Comparison of ENCODE assay signal across 8 mouse cellular contexts in genomic region chr3:89266439-89266893, GRCm38 (mm10). TPM values are rescaled to one million over a fixed set of nuclear protein-coding genes. Genes with fewer than 3 reads are reported as not detected.
DNase-seq lines count a peak whose midpoint lies in the region; ATAC-seq and TF ChIP-seq lines count a peak whose summit lies in the region.

No protein-coding gene starts in this region.

- H3K4me3 ChIP-seq in embryonic facial prominence, embryonic 13.5 days, result peak overlapping the region; percentile 69
- peak overlapping the region; percentile 86 for H3K4me3 ChIP-seq in heart, embryonic 11.5 days (ENCODE audit: low read depth, low read length)
- peak overlapping the region; percentile 83 for H3K4me3 ChIP-seq in kidney, embryonic 16.5 days (ENCODE audit: low read length)
- peak overlapping the region; percentile 68 to 88 for H3K4me3 ChIP-seq in liver, embryonic 14.5 days (ENCODE audit: insufficient read depth in 1 of 2, low read depth in 2 of 2, low read length in 2 of 2)

- H3K4me1 ChIP-seq in embryonic facial prominence, embryonic 13.5 days, result peaks cover 43% of the 10 kb centered on the region
- H3K4me1 ChIP-seq in heart, embryonic 11.5 days (ENCODE audit: control insufficient read depth, insufficient read depth, low read length), result peaks cover 34% of the 10 kb centered on the region
- peaks cover 38% of the 10 kb centered on the region for H3K4me1 ChIP-seq in kidney, embryonic 16.5 days (ENCODE audit: insufficient read depth, low read length)
- H3K4me1 ChIP-seq in liver, embryonic 14.5 days (replicated peaks; ENCODE audit: control insufficient read depth in 2 of 2, insufficient read depth in 2 of 2, low read length in 1 of 2), result peaks cover 7 to 14% of the 10 kb centered on the region in 2 experiments

- H3K9ac ChIP-seq in embryonic facial prominence, embryonic 13.5 days, result peak overlapping the region; percentile 88
- peak overlapping the region; percentile 92 for H3K9ac ChIP-seq in heart, embryonic 11.5 days (ENCODE audit: low read depth, low read length)
- H3K9ac ChIP-seq in kidney, embryonic 16.5 days (replicated peaks; ENCODE audit: low read length), result peak overlapping the region; percentile 90
- H3K9ac ChIP-seq in liver, embryonic 14.5 days (replicated peaks), result peak overlapping the region; percentile 85

- TF ChIP-seq CTCF in liver, embryonic 14.5 days (IDR thresholded peaks at IDR 0.05; ENCODE audit: low read depth), result no peak

- DNase-seq in CD4-positive helper T cell, adult 2 months (ENCODE audit: low read depth, low spot score), result peak; percentile 86
- DNase-seq in adrenal gland, postnatal 25 days, result peak; percentile 74
- DNase-seq in liver, embryonic 14.5 days (ENCODE audit: low read depth in 3 of 3, low spot score in 3 of 3), result peak; percentile 66 to 70 (median 67)
- DNase-seq in neural tube, embryonic 10.5 days (ENCODE audit: extremely low spot score, low spot score), result peak; percentile 74
- DNase-seq in testis, postnatal 10 days (ENCODE audit: low spot score), result peak; percentile 78

- H3K4me2 ChIP-seq in embryonic facial prominence, embryonic 13.5 days, result peak overlapping the region; percentile 84
- H3K4me2 ChIP-seq in heart, embryonic 11.5 days, result peak overlapping the region; percentile 96
- H3K4me2 ChIP-seq in kidney, embryonic 16.5 days (replicated peaks; ENCODE audit: low read depth, low read length), result peak overlapping the region; percentile 92
- peak overlapping the region; percentile 95 for H3K4me2 ChIP-seq in liver, embryonic 14.5 days (ENCODE audit: low read depth)

- H3K9me3 ChIP-seq in embryonic facial prominence, embryonic 13.5 days, result no peaks in the 10 kb centered on the region
- no peaks in the 10 kb centered on the region for H3K9me3 ChIP-seq in heart, embryonic 11.5 days (replicated peaks; ENCODE audit: control insufficient read depth, low read length)
- no peaks in the 10 kb centered on the region for H3K9me3 ChIP-seq in kidney, embryonic 16.5 days (ENCODE audit: low read length)
- no peaks in the 10 kb centered on the region for H3K9me3 ChIP-seq in liver, embryonic 14.5 days (ENCODE audit: control insufficient read depth, low read length)

- H3K36me3 ChIP-seq in embryonic facial prominence, embryonic 13.5 days, result no peaks in the 10 kb centered on the region
- H3K36me3 ChIP-seq in heart, embryonic 11.5 days (ENCODE audit: control insufficient read depth, insufficient read depth, low read length), result no peaks in the 10 kb centered on the region
- H3K36me3 ChIP-seq in kidney, embryonic 16.5 days (ENCODE audit: insufficient read depth, low read length), result 0 out of 2 replicates have a peak, but pooled peaks cover 3% of the 10 kb centered on the region
- H3K36me3 ChIP-seq in liver, embryonic 14.5 days (replicated peaks; ENCODE audit: control insufficient read depth, insufficient read depth, low read depth), result no peaks in the 10 kb centered on the region

- under 1% methylated on average over 20 of the region's 20 CpGs for WGBS in embryonic facial prominence, embryonic 13.5 days
- WGBS in heart, embryonic 11.5 days (ENCODE audit: insufficient replicate concordance), result under 1% methylated on average over 20 of the region's 20 CpGs
- WGBS in kidney, embryonic 16.5 days, result under 1% methylated on average over 20 of the region's 20 CpGs
- under 1% methylated on average over 20 of the region's 20 CpGs for WGBS in liver, embryonic 14.5 days (ENCODE audit: insufficient replicate concordance)

- peak overlapping the region; percentile 77 for H3K27ac ChIP-seq in embryonic facial prominence, embryonic 13.5 days
- H3K27ac ChIP-seq in heart, embryonic 11.5 days (ENCODE audit: low read depth, low read length), result peak overlapping the region; percentile 73
- H3K27ac ChIP-seq in kidney, embryonic 16.5 days (ENCODE audit: low read length), result peak overlapping the region; percentile 65
- no peak overlapping the region; the same call in 1 of the 2 replicates for H3K27ac ChIP-seq in liver, embryonic 14.5 days

- H3K27me3 ChIP-seq in embryonic facial prominence, embryonic 13.5 days, result no peaks in the 10 kb centered on the region
- no peaks in the 10 kb centered on the region for H3K27me3 ChIP-seq in heart, embryonic 11.5 days (ENCODE audit: control insufficient read depth, insufficient read depth, low read length)
- H3K27me3 ChIP-seq in kidney, embryonic 16.5 days (ENCODE audit: insufficient read depth, low read length), result no peaks in the 10 kb centered on the region
- no peaks in the 10 kb centered on the region for H3K27me3 ChIP-seq in liver, embryonic 14.5 days (ENCODE audit: control insufficient read depth, insufficient read depth, low read length)

- no peak for TF ChIP-seq EP300 in liver, embryonic 14.5 days (IDR thresholded peaks at IDR 0.05; ENCODE audit: low read depth)

- peak; percentile 57; the same call in 1 of the 2 replicates for ATAC-seq in embryonic facial prominence, embryonic 13.5 days (ENCODE audit: insufficient number of reproducible peaks, insufficient read depth, low FRiP score, low TSS enrichment, low read depth)
- peak; percentile 72 for ATAC-seq in heart, embryonic 11.5 days (replicated peaks; ENCODE audit: insufficient number of reproducible peaks, low FRiP score, low TSS enrichment)
- ATAC-seq in kidney, embryonic 16.5 days (ENCODE audit: low FRiP score, low TSS enrichment), result peak; percentile 76
- ATAC-seq in liver, embryonic 14.5 days (ENCODE audit: insufficient read depth), result peak; percentile 80

RNA-seq across cellular contexts. Expression of gene Slc50a1, which starts 3.9 kb away (rescaled TPM):
- total RNA-seq in adrenal gland, postnatal 25 days (2021), result 44.7 and 51.4 TPM in 2 replicates
- polyA plus RNA-seq in embryonic facial prominence, embryonic 13.5 days (2015; fragmentation: Nextera tagmentation; extraction: Ambion mirVana), result 67.4 and 68.6 TPM in 2 replicates
- 37.5 and 40.9 TPM in 2 replicates for polyA plus RNA-seq in heart, embryonic 11.5 days (2014; fragmentation: Nextera tagmentation; extraction: Ambion mirVana)
- polyA plus RNA-seq in kidney, embryonic 16.5 days (2015; fragmentation: Nextera tagmentation; extraction: Ambion mirVana), result 58.8 and 64.3 TPM in 2 replicates
- polyA plus RNA-seq in liver, embryonic 14.5 days (2012; rRNA removed), result 16.5 and 21.8 TPM in 2 replicates
- polyA plus RNA-seq in liver, embryonic 14.5 days (2014; fragmentation: Nextera tagmentation; extraction: Ambion mirVana), result 17.3 and 18.7 TPM in 2 replicates

RNA-seq across cellular contexts. Expression of gene Dpm3, which starts 7.3 kb away (rescaled TPM):
- 106 and 137 TPM in 2 replicates for total RNA-seq in adrenal gland, postnatal 25 days (2021)
- 120 and 147 TPM in 2 replicates for polyA plus RNA-seq in embryonic facial prominence, embryonic 13.5 days (2015; fragmentation: Nextera tagmentation; extraction: Ambion mirVana)
- polyA plus RNA-seq in heart, embryonic 11.5 days (2014; fragmentation: Nextera tagmentation; extraction: Ambion mirVana), result 83.1 and 94.1 TPM in 2 replicates
- polyA plus RNA-seq in kidney, embryonic 16.5 days (2015; fragmentation: Nextera tagmentation; extraction: Ambion mirVana), result 127 and 146 TPM in 2 replicates
- polyA plus RNA-seq in liver, embryonic 14.5 days (2012; rRNA removed), result 89.7 and 115 TPM in 2 replicates
- polyA plus RNA-seq in liver, embryonic 14.5 days (2014; fragmentation: Nextera tagmentation; extraction: Ambion mirVana), result 64.3 and 65.8 TPM in 2 replicates

RNA-seq across cellular contexts. Expression of gene Efna1, which starts 14.5 kb away (rescaled TPM):
- 11.6 and 17.2 TPM in 2 replicates for total RNA-seq in adrenal gland, postnatal 25 days (2021)
- polyA plus RNA-seq in embryonic facial prominence, embryonic 13.5 days (2015; fragmentation: Nextera tagmentation; extraction: Ambion mirVana), result 40.7 and 43.1 TPM in 2 replicates
- 29.9 and 33.0 TPM in 2 replicates for polyA plus RNA-seq in heart, embryonic 11.5 days (2014; fragmentation: Nextera tagmentation; extraction: Ambion mirVana)
- 81.9 and 86.7 TPM in 2 replicates for polyA plus RNA-seq in kidney, embryonic 16.5 days (2015; fragmentation: Nextera tagmentation; extraction: Ambion mirVana)
- 3.6 and 3.7 TPM in 2 replicates for polyA plus RNA-seq in liver, embryonic 14.5 days (2012; rRNA removed)
- 2.9 TPM in 2 replicates for polyA plus RNA-seq in liver, embryonic 14.5 days (2014; fragmentation: Nextera tagmentation; extraction: Ambion mirVana)

RNA-seq across cellular contexts. Expression of gene Trim46, which starts 20.4 kb away (rescaled TPM):
- total RNA-seq in adrenal gland, postnatal 25 days (2021), result 2.6 and 3.2 TPM in 2 replicates
- polyA plus RNA-seq in embryonic facial prominence, embryonic 13.5 days (2015; fragmentation: Nextera tagmentation; extraction: Ambion mirVana), result 7.0 and 9.7 TPM in 2 replicates
- polyA plus RNA-seq in heart, embryonic 11.5 days (2014; fragmentation: Nextera tagmentation; extraction: Ambion mirVana), result 0.56 and 1.1 TPM in 2 replicates
- 4.7 and 6.0 TPM in 2 replicates for polyA plus RNA-seq in kidney, embryonic 16.5 days (2015; fragmentation: Nextera tagmentation; extraction: Ambion mirVana)
- 0.29 and 0.41 TPM in 2 replicates for polyA plus RNA-seq in liver, embryonic 14.5 days (2012; rRNA removed)
- polyA plus RNA-seq in liver, embryonic 14.5 days (2014; fragmentation: Nextera tagmentation; extraction: Ambion mirVana), result 0.05 TPM in 1 of 2 replicates, not detected in the other

RNA-seq across cellular contexts. Expression of gene Krtcap2, which starts 20.7 kb away (rescaled TPM):
- total RNA-seq in adrenal gland, postnatal 25 days (2021), result 126 and 127 TPM in 2 replicates
- polyA plus RNA-seq in embryonic facial prominence, embryonic 13.5 days (2015; fragmentation: Nextera tagmentation; extraction: Ambion mirVana), result 300 and 361 TPM in 2 replicates
- 248 and 274 TPM in 2 replicates for polyA plus RNA-seq in heart, embryonic 11.5 days (2014; fragmentation: Nextera tagmentation; extraction: Ambion mirVana)
- polyA plus RNA-seq in kidney, embryonic 16.5 days (2015; fragmentation: Nextera tagmentation; extraction: Ambion mirVana), result 272 and 300 TPM in 2 replicates
- 26.3 and 26.4 TPM in 2 replicates for polyA plus RNA-seq in liver, embryonic 14.5 days (2012; rRNA removed)
- 117 and 138 TPM in 2 replicates for polyA plus RNA-seq in liver, embryonic 14.5 days (2014; fragmentation: Nextera tagmentation; extraction: Ambion mirVana)
